9 mouse cellular contexts compared by ENCODE assay signal in the genomic region with DNA sequence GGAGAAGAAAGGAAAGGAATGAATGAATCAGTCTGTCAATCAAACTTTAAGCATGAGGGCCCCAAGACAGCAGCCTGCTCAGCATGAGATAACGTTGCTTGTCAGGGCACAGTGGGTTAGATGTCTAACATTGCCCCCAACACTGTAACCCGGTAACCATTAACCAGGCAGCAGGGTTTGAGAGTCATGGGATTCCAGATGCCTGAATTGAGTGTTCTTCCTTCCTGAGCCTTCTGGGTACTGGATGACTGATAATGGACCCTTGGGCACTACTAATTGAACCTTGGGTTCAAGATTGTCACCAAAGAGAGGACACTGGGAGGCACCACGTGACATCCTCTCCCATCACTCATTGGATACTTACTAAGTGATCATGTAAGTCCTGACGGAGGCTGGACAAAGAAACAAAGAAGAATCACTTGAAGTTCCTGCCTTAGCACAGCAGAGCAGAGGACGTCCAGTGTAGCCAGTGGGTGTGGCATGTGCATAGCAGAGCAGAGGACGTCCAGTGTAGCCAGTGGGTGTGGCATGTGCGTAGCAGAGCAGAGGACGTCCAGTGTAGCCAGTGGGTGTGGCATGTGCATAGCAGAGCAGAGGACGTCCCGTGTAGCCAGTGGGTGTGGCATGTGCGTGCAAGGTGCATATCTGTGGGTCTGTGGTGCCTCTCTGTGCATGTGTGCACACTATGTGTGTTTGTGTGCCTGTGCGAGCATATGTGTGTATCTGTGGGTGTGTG. TPM values are rescaled to one million over a fixed set of nuclear protein-coding genes. Genes with fewer than 3 reads are reported as not detected.
DNase-seq lines count a peak whose midpoint lies in the region; ATAC-seq lines count a peak whose summit lies in the region.
"Had no signal": no experiment of that assay in that cellular context is flagged by ENCODE, and none has a peak within 500 bp of the region (broad histone marks: within the 10 kb centered on the region; RNA-seq: fewer than 3 reads in every experiment).

No protein-coding gene starts in this region.

- H3K4me2 ChIP-seq in forebrain, embryonic 14.5 days (ENCODE audit: low read length) = no peak overlapping the region
- peak overlapping the region; percentile 51 for H3K4me2 ChIP-seq in liver, embryonic 11.5 days
- H3K4me2 ChIP-seq: neural tube, embryonic 12.5 days had no signal

- no peak for DNase-seq in forebrain, embryonic 14.5 days (ENCODE audit: low spot score)
- no peak for DNase-seq in liver, embryonic 11.5 days (ENCODE audit: low spot score)
- no peak for DNase-seq in left cerebral cortex, adult 9 months (ENCODE audit: low spot score in 2 of 2)
- no peak for DNase-seq in gastrocnemius, postnatal 25 days
- DNase-seq: cerebellum, adult 11-12 months had no signal

- no peaks in the 10 kb centered on the region for H3K36me3 ChIP-seq in megakaryocyte, embryonic 14.5 days (replicated peaks; ENCODE audit: low read length)
- no peaks in the 10 kb centered on the region for H3K36me3 ChIP-seq in forebrain, embryonic 14.5 days (ENCODE audit: control insufficient read depth, insufficient read depth, low read length)
- no peaks in the 10 kb centered on the region for H3K36me3 ChIP-seq in liver, embryonic 11.5 days (ENCODE audit: control insufficient read depth, insufficient read depth, low read length)
- H3K36me3 ChIP-seq: neural tube, embryonic 12.5 days had no signal

- no peak for ATAC-seq in megakaryocyte, adult 5-6 weeks (ENCODE audit: poor library complexity, severe bottlenecking)
- ATAC-seq in forebrain, embryonic 14.5 days = 0 out of 2 replicates have a peak, but pooled peaks have one; percentile 18
- ATAC-seq in liver, embryonic 11.5 days (replicated peaks; ENCODE audit: low FRiP score) = peak; percentile 89
- 0 out of 2 replicates have a peak, but pooled peaks have one; percentile 30 for ATAC-seq in monocyte, adult 5-6 weeks (replicated peaks; ENCODE audit: insufficient number of reproducible peaks, low FRiP score, low TSS enrichment, poor library complexity, severe bottlenecking)

- no peak overlapping the region for H3K9ac ChIP-seq in forebrain, embryonic 14.5 days (ENCODE audit: low read length)
- 0 out of 2 replicates have a peak overlapping the region, but pooled peaks have one; percentile 10 for H3K9ac ChIP-seq in liver, embryonic 11.5 days (ENCODE audit: low read depth, low read length)
- H3K9ac ChIP-seq: neural tube, embryonic 12.5 days had no signal

- H3K4me1 ChIP-seq in megakaryocyte, embryonic 14.5 days = peaks cover 13% of the 10 kb centered on the region; the same call in 1 of the 2 replicates
- 0 out of 2 replicates have a peak, but pooled peaks cover 3% of the 10 kb centered on the region for H3K4me1 ChIP-seq in forebrain, embryonic 14.5 days (ENCODE audit: control insufficient read depth, insufficient read depth, low read length)
- H3K4me1 ChIP-seq in liver, embryonic 11.5 days (replicated peaks; ENCODE audit: control insufficient read depth, insufficient read depth, low read length) = peaks cover 22% of the 10 kb centered on the region

- H3K27me3 ChIP-seq in megakaryocyte, embryonic 14.5 days (replicated peaks) = no peaks in the 10 kb centered on the region
- H3K27me3 ChIP-seq in forebrain, embryonic 14.5 days (replicated peaks; ENCODE audit: control insufficient read depth, insufficient read depth, low read length) = no peaks in the 10 kb centered on the region
- no peaks in the 10 kb centered on the region for H3K27me3 ChIP-seq in liver, embryonic 11.5 days (replicated peaks; ENCODE audit: control insufficient read depth, insufficient read depth, low read length)
- H3K27me3 ChIP-seq: neural tube, embryonic 12.5 days had no signal

- H3K9me3 ChIP-seq in megakaryocyte, embryonic 14.5 days = no peaks in the 10 kb centered on the region
- no peaks in the 10 kb centered on the region for H3K9me3 ChIP-seq in forebrain, embryonic 14.5 days (replicated peaks; ENCODE audit: control insufficient read depth, low read length)
- H3K9me3 ChIP-seq in liver, embryonic 11.5 days (ENCODE audit: control insufficient read depth, low read length) = no peaks in the 10 kb centered on the region
- H3K9me3 ChIP-seq: neural tube, embryonic 12.5 days had no signal

- H3K4me3 ChIP-seq in megakaryocyte, embryonic 14.5 days (replicated peaks) = peak overlapping the region; percentile 59
- no peak overlapping the region for H3K4me3 ChIP-seq in forebrain, embryonic 14.5 days (ENCODE audit: low read depth, low read length)
- H3K4me3 ChIP-seq in liver, embryonic 11.5 days (ENCODE audit: low read depth, low read length) = 0 out of 2 replicates have a peak overlapping the region, but pooled peaks have one; percentile 7
- H3K4me3 ChIP-seq: neural tube, embryonic 12.5 days had no signal

- no peak overlapping the region for H3K27ac ChIP-seq in forebrain, embryonic 14.5 days (ENCODE audit: low read depth, low read length)
- H3K27ac ChIP-seq in liver, embryonic 11.5 days (ENCODE audit: low read depth, low read length) = peak overlapping the region; percentile 62
- H3K27ac ChIP-seq: neural tube, embryonic 12.5 days had no signal

- 65% methylated on average over 12 of the region's 12 CpGs for WGBS in forebrain, embryonic 14.5 days
- WGBS in liver, embryonic 11.5 days = 36% methylated on average over 12 of the region's 12 CpGs

RNA-seq across cellular contexts. Expression of a gene that starts 51.0 kb away (rescaled TPM):
- polyA plus RNA-seq in megakaryocyte, embryonic 14.5 days (2012; ENCODE audit: insufficient read depth, low replicate concordance) = 0.09 TPM in 1 of 2 replicates, not detected in the other
- not detected in 2 replicates for total RNA-seq in megakaryocyte, adult 5-6 weeks (2015)
- total RNA-seq in megakaryocyte, adult 5-6 weeks (2017) = not detected in 2 replicates
- 0.56 and 0.94 TPM in 2 replicates for polyA plus RNA-seq in forebrain, embryonic 14.5 days (2014; fragmentation: Nextera tagmentation; extraction: Ambion mirVana)
- 0.10 TPM in 1 of 2 replicates, not detected in the other for polyA plus RNA-seq in liver, embryonic 11.5 days (2014; fragmentation: Nextera tagmentation; extraction: Ambion mirVana)
- not detected in 3 replicates for total RNA-seq in monocyte, adult 5-6 weeks (2017)
- not detected for total RNA-seq in gastrocnemius, postnatal 25 days (2021)
